Mouse (Mus musculus) intestine, embryonic 14.5 days (tissue): ENCODE results near the gene Ctdsp2. TPM values are rescaled to one million over a fixed set of nuclear protein-coding genes. Genes with fewer than 3 reads are reported as not detected.

Experiments
- ATAC-seq: fragments of 200-750 bp; cut with Nextera tagmentation; replicated peaks from 2 replicates; pipeline ENCODE4 v1.8.0; 2017; ENCODE audit warnings: low read depth, moderate number of reproducible peaks, moderate TSS enrichment, moderate library complexity; ENCODE audit not compliant: low FRiP score, low TSS enrichment
- DNase-seq: peaks from one replicate; pipeline ENCODE4 v3.0.0-alpha.2; 2018; ENCODE audit warnings: low spot score
- H3K27ac ChIP-seq: fragments of 300-500 bp; sonication (generic); 2 replicates; pipeline ENCODE4 v1.5.1; 2014; ENCODE audit warnings: low read depth, mild to moderate bottlenecking, control low read depth
- H3K27me3 ChIP-seq: fragments of 300-500 bp; sonication (generic); replicated peaks from 2 replicates; pipeline ENCODE4 v1.6.1; 2014; ENCODE audit warnings: low read length, control low read depth; ENCODE audit not compliant: control insufficient read depth, insufficient read depth
- H3K36me3 ChIP-seq: fragments of 300-500 bp; sonication (generic); 2 replicates; pipeline ENCODE4 v1.6.1; 2014; ENCODE audit warnings: low read length, control low read depth; ENCODE audit not compliant: control insufficient read depth, insufficient read depth
- H3K4me1 ChIP-seq: fragments of 300-500 bp; sonication (generic); replicated peaks from 2 replicates; pipeline ENCODE4 v1.6.1; 2014; ENCODE audit warnings: low read length, control low read depth, mixed read lengths; ENCODE audit not compliant: control insufficient read depth, insufficient read depth
- H3K4me2 ChIP-seq: fragments of 300-500 bp; sonication (generic); 2 replicates; pipeline ENCODE4 v1.6.1; 2014; ENCODE audit warnings: low read length
- H3K4me3 ChIP-seq: fragments of 300-500 bp; sonication (generic); 2 replicates; pipeline ENCODE4 v1.5.1; 2014; ENCODE audit warnings: low read depth, low read length, control low read depth, mixed read lengths
- H3K9ac ChIP-seq: fragments of 300-500 bp; sonication (generic); 2 replicates; pipeline ENCODE4 v1.6.1; 2014; ENCODE audit warnings: mild to moderate bottlenecking, low read length
- H3K9me3 ChIP-seq: fragments of 300-500 bp; sonication (generic); 2 replicates; pipeline ENCODE4 v1.6.1; 2016; ENCODE audit warnings: low read length, control low read depth; ENCODE audit not compliant: control insufficient read depth
- WGBS: fragments of 180-500 bp; shearing (Covaris S2); extraction: QIAGEN DNeasy Blood & Tissue Kit; methylation state at CpG from one replicate; pipeline ENCODE4 v1.1.7; 2014; 5-methylcytosine and 5-hydroxymethylcytosine counted together
- polyA plus RNA-seq: library from polyadenylated mRNA; unstranded; fragments of >200 nt; fragmentation: Nextera tagmentation; extraction: Ambion mirVana; gene quantifications from 2 replicates; pipeline ENCODE4 v1.2.1, GENCODE M21; 2014

Gene Ctdsp2
- polyA plus RNA-seq, 1 experiment from 2014 or later: 101 TPM

GRCm38 (mm10) chr10:127037641-127038040 is 59.1 kb downstream of the Ctdsp2 start:
- 75% methylated on average over 12 of the region's 12 CpGs for WGBS
- no peak overlapping the region for H3K4me3 ChIP-seq
- H3K4me2 ChIP-seq: no peak overlapping the region
- H3K4me1 ChIP-seq: peaks cover 4% of the 10 kb centered on the region
- H3K27ac ChIP-seq: no peak overlapping the region
- peaks cover 10% of the 10 kb centered on the region; the same call in 1 of the 2 replicates for H3K27me3 ChIP-seq
- no peaks in the 10 kb centered on the region for H3K36me3 ChIP-seq
- no peak overlapping the region for H3K9ac ChIP-seq
- H3K9me3 ChIP-seq: no peaks in the 10 kb centered on the region
- DNase-seq (no peak), ATAC-seq (no peak)

- WGBS: under 1% methylated on average over 20 of the region's 20 CpGs
- Histone ChIP-seq H3K27ac (no peak overlapping the region), H3K4me3 (peak overlapping the region; percentile 65), H3K36me3 (peaks cover 10% of the 10 kb centered on the region; the same call in 1 of the 2 replicates), H3K27me3 (peaks cover 10% of the 10 kb centered on the region; the same call in 1 of the 2 replicates), H3K9ac (peak overlapping the region; percentile 59), H3K9me3 (no peaks in the 10 kb centered on the region), H3K4me2 (peak overlapping the region; percentile 99), H3K4me1 (peaks cover 8% of the 10 kb centered on the region)
- ATAC-seq: 0 out of 2 replicates have a peak, but pooled peaks have one; percentile 7
- DNase-seq: no peak
Observed at GRCm38 (mm10) chr10:127040569-127041214, 62.2 kb downstream of the Ctdsp2 start.

- peak within 1 kb of the TSS; percentile 65 for H3K4me3 ChIP-seq
- H3K9me3 ChIP-seq: no peaks in the 10 kb centered on the region
- WGBS: under 1% methylated on average over 28 of the region's 28 CpGs
- H3K36me3 ChIP-seq: peaks cover 13% of the 10 kb centered on the region; the same call in 1 of the 2 replicates
- peaks cover 8% of the 10 kb centered on the region for H3K4me1 ChIP-seq
- H3K9ac ChIP-seq: peak within 1 kb of the TSS; percentile 59
- H3K27me3 ChIP-seq: peaks cover 10% of the 10 kb centered on the region; the same call in 1 of the 2 replicates
- DNase-seq (no peak), ATAC-seq (peak; percentile 69)
- H3K4me2 ChIP-seq: peak within 1 kb of the TSS; percentile 99
- peak within 1 kb of the TSS; percentile 48; the same call in 1 of the 2 replicates for H3K27ac ChIP-seq
Observed at GRCm38 (mm10) chr10:127041274-127041766, 62.8 kb downstream of the Ctdsp2 start, which contains the start of the genes Mettl1 and Eef1akmt3. Mettl1 (plus strand) TSS chr10:127041414. Eef1akmt3 (minus strand) TSS chr10:127041513.

GRCm38 (mm10) chr10:127041774-127042338 is 63.3 kb downstream of the Ctdsp2 start:
- peak overlapping the region; percentile 99 for H3K4me2 ChIP-seq
- ATAC-seq (peak; percentile 88), DNase-seq (peak; percentile 98)
- H3K36me3 ChIP-seq: peaks cover 16% of the 10 kb centered on the region; the same call in 1 of the 2 replicates
- peak overlapping the region; percentile 59 for H3K9ac ChIP-seq
- peaks cover 8% of the 10 kb centered on the region for H3K4me1 ChIP-seq
- 1% methylated on average over 44 of the region's 44 CpGs for WGBS
- peak overlapping the region; percentile 48; the same call in 1 of the 2 replicates for H3K27ac ChIP-seq
- peaks cover 10% of the 10 kb centered on the region; the same call in 1 of the 2 replicates for H3K27me3 ChIP-seq
- peak overlapping the region; percentile 65 for H3K4me3 ChIP-seq
- no peaks in the 10 kb centered on the region for H3K9me3 ChIP-seq

- ATAC-seq: no peak
- peak overlapping the region; percentile 48; the same call in 1 of the 2 replicates for H3K27ac ChIP-seq
- WGBS: 14% methylated on average over 5 of the region's 5 CpGs
- H3K27me3 ChIP-seq: peaks cover 15% of the 10 kb centered on the region
- peak overlapping the region; percentile 59 for H3K9ac ChIP-seq
- no peak for DNase-seq
- H3K4me1 ChIP-seq: peaks cover 8% of the 10 kb centered on the region
- H3K4me3 ChIP-seq: peak overlapping the region; percentile 65
- peak overlapping the region; percentile 99 for H3K4me2 ChIP-seq
- no peaks in the 10 kb centered on the region for H3K9me3 ChIP-seq
- peaks cover 16% of the 10 kb centered on the region; the same call in 1 of the 2 replicates for H3K36me3 ChIP-seq
Observed at GRCm38 (mm10) chr10:127042468-127043115, 64.1 kb downstream of the Ctdsp2 start.

GRCm38 (mm10) chr10:127043187-127043586 is 64.7 kb downstream of the Ctdsp2 start:
- peaks cover 16% of the 10 kb centered on the region; the same call in 1 of the 2 replicates for H3K36me3 ChIP-seq
- no peak for DNase-seq
- no peaks in the 10 kb centered on the region for H3K9me3 ChIP-seq
- H3K4me3 ChIP-seq: no peak overlapping the region
- H3K9ac ChIP-seq: no peak overlapping the region
- peak overlapping the region; percentile 99; the same call in 1 of the 2 replicates for H3K4me2 ChIP-seq
- 91% methylated on average over 6 of the region's 6 CpGs for WGBS
- peaks cover 21% of the 10 kb centered on the region for H3K27me3 ChIP-seq
- no peak for ATAC-seq
- peaks cover 8% of the 10 kb centered on the region for H3K4me1 ChIP-seq
- no peak overlapping the region for H3K27ac ChIP-seq

- Histone ChIP-seq H3K4me2 (peak within 1 kb of the TSS; percentile 31), H3K4me3 (peak within 1 kb of the TSS; percentile 16), H3K9ac (no peak within 1 kb of the TSS), H3K4me1 (0 out of 2 replicates have a peak, but pooled peaks cover under 1% of the 10 kb centered on the region), H3K27ac (no peak within 1 kb of the TSS), H3K9me3 (no peaks in the 10 kb centered on the region), H3K36me3 (peaks cover 16% of the 10 kb centered on the region; the same call in 1 of the 2 replicates), H3K27me3 (peaks cover 51% of the 10 kb centered on the region)
- 35% methylated on average over 5 of the region's 5 CpGs for WGBS
- ATAC-seq: no peak
- no peak for DNase-seq
Observed at GRCm38 (mm10) chr10:127047954-127048353, 69.4 kb downstream of the Ctdsp2 start, which contains the start of gene Cyp27b1. Cyp27b1 (plus strand) TSS chr10:127048250.
